8 mouse cellular contexts compared by ENCODE assay signal in the genomic region with DNA sequence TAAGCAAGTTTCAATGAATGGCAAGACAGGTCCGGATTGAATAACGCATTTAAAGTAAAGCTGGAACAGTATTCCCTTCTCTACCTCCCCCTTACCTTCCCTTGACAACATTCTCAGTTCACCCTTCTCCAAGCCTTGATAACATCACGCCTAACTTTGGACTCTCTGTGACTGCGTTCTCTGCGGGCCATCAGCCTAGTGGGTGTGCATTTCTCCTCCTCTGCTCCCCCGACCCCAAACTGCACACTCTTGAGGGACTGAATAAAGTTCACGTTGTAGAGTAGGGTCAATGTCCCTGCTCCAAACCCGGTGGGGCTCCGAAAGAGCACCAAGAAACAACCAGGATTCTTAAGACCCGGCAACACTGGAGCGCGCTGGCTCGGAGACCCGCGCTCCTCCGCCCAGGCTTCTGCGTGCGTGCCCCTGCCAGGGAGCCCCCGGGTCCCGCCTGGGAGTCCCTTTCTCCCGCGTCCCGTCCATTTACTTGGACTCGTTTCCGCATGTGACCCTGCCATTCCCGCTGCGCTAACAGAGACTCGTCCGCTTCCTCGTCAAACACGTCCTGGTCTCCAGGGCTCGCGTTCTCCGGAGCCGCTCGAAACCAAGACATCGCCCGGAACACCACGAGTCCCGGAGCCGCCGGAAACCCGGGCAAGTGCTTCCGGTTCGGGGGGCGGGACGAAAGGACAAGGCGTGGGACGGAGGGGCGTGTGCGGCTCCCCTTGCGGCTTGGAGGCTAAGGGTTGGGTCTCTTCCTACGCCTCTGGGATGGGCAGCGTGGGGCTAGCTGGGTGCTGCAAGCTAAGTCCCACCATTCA. TPM values are rescaled to one million over a fixed set of nuclear protein-coding genes. Genes with fewer than 3 reads are reported as not detected.
DNase-seq lines count a peak whose midpoint lies in the region; ATAC-seq lines count a peak whose summit lies in the region.

A gene (minus strand): TSS at position 653 of the 818 bp plus-strand sequence.

- WGBS in heart, embryonic 10.5 days = under 1% methylated on average over 54 of the region's 54 CpGs
- WGBS in kidney, embryonic 15.5 days = under 1% methylated on average over 54 of the region's 54 CpGs

- peak within 1 kb of the TSS; percentile 85 for H3K4me3 ChIP-seq in heart, embryonic 10.5 days
- peak within 1 kb of the TSS; percentile 88 for H3K4me3 ChIP-seq in kidney, embryonic 15.5 days (replicated peaks)

- peak within 1 kb of the TSS; percentile 92 for H3K27ac ChIP-seq in heart, embryonic 10.5 days
- peak within 1 kb of the TSS; percentile 90 for H3K27ac ChIP-seq in kidney, embryonic 15.5 days

- H3K4me2 ChIP-seq in kidney, embryonic 15.5 days = peak within 1 kb of the TSS; percentile 79

- DNase-seq in B cell, adult 2 months = peak; percentile 92 to 93
- peak; percentile 94 for DNase-seq in brain, adult 2 months (ENCODE audit: low read depth, low spot score)
- peak; percentile 95 for DNase-seq in heart, embryonic 10.5 days (ENCODE audit: low spot score)
- DNase-seq in liver = peak; percentile 86
- peak; percentile 88 to 95 for DNase-seq in spleen, postnatal 4 days (ENCODE audit: low spot score in 2 of 2)

- H3K4me1 ChIP-seq in heart, embryonic 10.5 days = no peaks in the 10 kb centered on the region
- H3K4me1 ChIP-seq in kidney, embryonic 15.5 days = peaks cover 3% of the 10 kb centered on the region

- ATAC-seq in erythroblast, adult 5-6 weeks (replicated peaks; ENCODE audit: low FRiP score, poor library complexity, severe bottlenecking) = peak; percentile 86
- peak; percentile 100 for ATAC-seq in kidney, embryonic 15.5 days (replicated peaks; ENCODE audit: low FRiP score)
- peak; percentile 92 for ATAC-seq in monocyte, adult 5-6 weeks (replicated peaks; ENCODE audit: insufficient number of reproducible peaks, low FRiP score, low TSS enrichment, poor library complexity, severe bottlenecking)

- peaks cover 8% of the 10 kb centered on the region for H3K36me3 ChIP-seq in heart, embryonic 10.5 days
- peaks cover 11% of the 10 kb centered on the region; the same call in 1 of the 2 replicates for H3K36me3 ChIP-seq in kidney, embryonic 15.5 days

- H3K9ac ChIP-seq in kidney, embryonic 15.5 days = peak within 1 kb of the TSS; percentile 83

- no peaks in the 10 kb centered on the region for H3K9me3 ChIP-seq in heart, embryonic 10.5 days
- no peaks in the 10 kb centered on the region for H3K9me3 ChIP-seq in kidney, embryonic 15.5 days (replicated peaks)

- no peaks in the 10 kb centered on the region for H3K27me3 ChIP-seq in heart, embryonic 10.5 days (ENCODE audit: insufficient read depth, poor library complexity, severe bottlenecking)
- H3K27me3 ChIP-seq in kidney, embryonic 15.5 days = no peaks in the 10 kb centered on the region

RNA-seq across cellular contexts. Expression of the gene that starts here (rescaled TPM):
- total RNA-seq in erythroblast, adult 5-6 weeks (2015; ENCODE audit: low replicate concordance) = 0.77 and 1.9 TPM in 2 replicates
- 0.68 and 1.7 TPM in 2 replicates for total RNA-seq in erythroblast, adult 5-6 weeks (2017; ENCODE audit: low replicate concordance)
- 85.2 and 88.9 TPM in 2 replicates for polyA plus RNA-seq in heart, embryonic 10.5 days (2016; fragmentation: Nextera tagmentation; extraction: Ambion mirVana)
- polyA plus RNA-seq in kidney, embryonic 15.5 days (2015; fragmentation: Nextera tagmentation; extraction: Ambion mirVana) = 77.9 and 81.0 TPM in 2 replicates
- 8.9 to 17.6 TPM (median 10.3 TPM) in 3 replicates for total RNA-seq in monocyte, adult 5-6 weeks (2017)

Comparison
In these comparisons a context has a peak if more than half of its experiments do, and no peak if none do; other contexts are left out.
1. Peak in every context shown above with its lines: DNase-seq, ATAC-seq, H3K4me3 ChIP-seq and H3K27ac ChIP-seq.